Mouse (Mus musculus) olfactory bulb, adult 2 months (tissue): ENCODE measurements around the gene Dlk1. TPM values are rescaled to one million over a fixed set of nuclear protein-coding genes. Genes with fewer than 3 reads are reported as not detected.

ENCODE experiments used
- H3K27ac ChIP-seq: fragments of 200-500 bp; 2 replicates; pipeline ENCODE4 v1.5.1; 2012; ENCODE audit warnings: low read depth, low read length; ENCODE audit not compliant: insufficient read depth
- H3K4me1 ChIP-seq: fragments of 200-500 bp; 2 replicates; pipeline ENCODE4 v1.6.1; 2012; ENCODE audit warnings: low read length; ENCODE audit not compliant: control insufficient read depth, insufficient read depth
- H3K4me3 ChIP-seq: fragments of 200-500 bp; 2 replicates; pipeline ENCODE4 v1.5.1; 2012; ENCODE audit warnings: mild to moderate bottlenecking, low read depth, low read length, moderate library complexity; ENCODE audit not compliant: insufficient read depth
- CTCF ChIP-seq: fragments of 200-500 bp; IDR thresholded peaks from 2 replicates; pipeline ENCODE4 v1.5.1; 2012; ENCODE audit warnings: low read depth, mild to moderate bottlenecking, low read length, moderate library complexity; ENCODE audit not compliant: insufficient read depth
- POLR2A ChIP-seq: fragments of 200-500 bp; IDR thresholded peaks from 2 replicates; pipeline ENCODE4 v1.6.1; 2012; ENCODE audit warnings: mild to moderate bottlenecking, low read depth, low read length, moderate library complexity; ENCODE audit not compliant: insufficient read depth
- whole genome bisulfite sequencing: fragments of 180-500 bp; shearing (Covaris S2); methylation state at CpG from one replicate; pipeline ENCODE4 v1.1.7; 2018; 5-methylcytosine and 5-hydroxymethylcytosine counted together
- polyA plus RNA-seq: library from polyadenylated mRNA; stranded (reverse); fragments of >200 nt; gene quantifications from 2 replicates; pipeline ENCODE4 v1.2.4, GENCODE M21; 2012; ENCODE audit warnings: low replicate concordance; ENCODE audit not compliant: missing spikeins, insufficient read depth, insufficient read length

The Dlk1 gene
- polyA plus RNA-seq, 1 experiment = not detected

- Histone ChIP-seq H3K4me3 (no peak overlapping the region), H3K27ac (no peak overlapping the region), H3K4me1 (peaks cover 32% of the 10 kb centered on the region)
- 89% methylated on average over 5 of the region's 5 CpGs for WGBS
- no peak for TF ChIP-seq CTCF
- TF ChIP-seq POLR2A = no peak
Measured at GRCm38 (mm10) chr12:109416681-109417080, 35.9 kb upstream of the Dlk1 start.

GRCm38 (mm10) chr12:109417476-109418201, 35.0 kb upstream of the Dlk1 start:
- Histone ChIP-seq H3K4me3 (no peak overlapping the region), H3K27ac (peak overlapping the region; percentile 79), H3K4me1 (peaks cover 26% of the 10 kb centered on the region)
- TF ChIP-seq POLR2A (no peak), CTCF (no peak)
- WGBS = 32% methylated on average over 14 of the region's 14 CpGs

GRCm38 (mm10) chr12:109420006-109420405, 32.6 kb upstream of the Dlk1 start:
- TF ChIP-seq POLR2A (no peak), CTCF (no peak)
- Histone ChIP-seq H3K4me1 (peaks cover 39% of the 10 kb centered on the region), H3K4me3 (no peak overlapping the region), H3K27ac (no peak overlapping the region)
- 55% methylated on average over 12 of the region's 12 CpGs for WGBS

GRCm38 (mm10) chr12:109423163-109423562, 29.5 kb upstream of the Dlk1 start:
- Histone ChIP-seq H3K4me1 (peaks cover 41% of the 10 kb centered on the region), H3K4me3 (no peak overlapping the region), H3K27ac (no peak overlapping the region)
- no peak for TF ChIP-seq CTCF
- no peak for TF ChIP-seq POLR2A
- WGBS = 50% methylated on average over 2 of the region's 2 CpGs

GRCm38 (mm10) chr12:109423716-109424429, 28.8 kb upstream of the Dlk1 start:
- peaks cover 36% of the 10 kb centered on the region for H3K4me1 ChIP-seq
- H3K27ac ChIP-seq = peak overlapping the region; percentile 36
- H3K4me3 ChIP-seq = no peak overlapping the region
- TF ChIP-seq POLR2A (no peak), CTCF (no peak)
- 77% methylated on average over 4 of the region's 4 CpGs for WGBS

- no peak for TF ChIP-seq CTCF
- 0 out of 2 replicates have a peak, but pooled peaks have one; percentile 15 for TF ChIP-seq POLR2A
- WGBS = 17% methylated on average over 20 of the region's 20 CpGs
- Histone ChIP-seq H3K27ac (peak overlapping the region; percentile 74), H3K4me1 (peaks cover 31% of the 10 kb centered on the region), H3K4me3 (no peak overlapping the region)
Measured at GRCm38 (mm10) chr12:109424753-109425332, 27.8 kb upstream of the Dlk1 start.

GRCm38 (mm10) chr12:109425982-109426381, 26.6 kb upstream of the Dlk1 start:
- TF ChIP-seq CTCF (no peak), POLR2A (no peak)
- Histone ChIP-seq H3K4me1 (peaks cover 27% of the 10 kb centered on the region), H3K27ac (peak overlapping the region; percentile 74), H3K4me3 (no peak overlapping the region)
- 90% methylated on average over 12 of the region's 12 CpGs for WGBS

- H3K4me1 ChIP-seq = peaks cover 2% of the 10 kb centered on the region; the same call in 1 of the 2 replicates
- no peak overlapping the region for H3K27ac ChIP-seq
- WGBS = 70% methylated on average over 6 of the region's 6 CpGs
- no peak for TF ChIP-seq CTCF
- no peak overlapping the region for H3K4me3 ChIP-seq
Measured at GRCm38 (mm10) chr12:109432475-109433130, 20.0 kb upstream of the Dlk1 start.
